Mouse (Mus musculus): ENCODE data around the gene Hebp1. TPM values are rescaled to one million over a fixed set of nuclear protein-coding genes. Genes with fewer than 3 reads are reported as not detected.

Gene Hebp1
- total and polyA plus RNA-seq, 3 experiments, result 11.3 to 57.8 (median 46.6) TPM

GRCm38 (mm10) chr6:135124755-135125380 lies 73.0 kb downstream of the Hebp1 start:
- Histone ChIP-seq H3K36me3 (ENCODE audit: control insufficient read depth, insufficient read depth, low read length) (no peaks in the 10 kb centered on the region), H3K4me1 (ENCODE audit: control insufficient read depth, insufficient read depth, low read length) (no peaks in the 10 kb centered on the region), H3K27me3 (ENCODE audit: control insufficient read depth, insufficient read depth, low read length) (no peaks in the 10 kb centered on the region), H3K4me3 (no peak overlapping the region), H3K79me2 (replicated peaks; ENCODE audit: control insufficient read depth, insufficient read depth, low read length) (no peaks in the 10 kb centered on the region), H3K9ac (ENCODE audit: low read depth, low read length) (no peak overlapping the region), H3K27ac (no peak overlapping the region)
- intact Hi-C loops (cut with DNase I), result no loop called here
- TF ChIP-seq CTCF (IDR thresholded peaks at IDR 0.05) (no peak), POLR2A (IDR thresholded peaks at IDR 0.05; ENCODE audit: insufficient read depth, low read depth, low read length) (no peak), EP300 (IDR thresholded peaks at IDR 0.05; ENCODE audit: insufficient read depth, low read depth, low read length) (no peak)
- 59% methylated on average over 5 of the region's 5 CpGs for WGBS
- no peak for DNase-seq

- intact Hi-C loops (cut with DNase I), result no loop called here
- Histone ChIP-seq H3K27ac (no peak within 1 kb of the TSS), H3K4me1 (ENCODE audit: control insufficient read depth, insufficient read depth, low read length) (no peaks in the 10 kb centered on the region), H3K79me2 (replicated peaks; ENCODE audit: control insufficient read depth, insufficient read depth, low read length) (no peaks in the 10 kb centered on the region), H3K4me3 (no peak within 1 kb of the TSS), H3K27me3 (ENCODE audit: control insufficient read depth, insufficient read depth, low read length) (no peaks in the 10 kb centered on the region), H3K9ac (ENCODE audit: low read depth, low read length) (no peak within 1 kb of the TSS), H3K36me3 (ENCODE audit: control insufficient read depth, insufficient read depth, low read length) (no peaks in the 10 kb centered on the region)
- no peak for DNase-seq
- no peak for TF ChIP-seq POLR2A (IDR thresholded peaks at IDR 0.05; ENCODE audit: insufficient read depth, low read depth, low read length)
- no peak for TF ChIP-seq EP300 (IDR thresholded peaks at IDR 0.05; ENCODE audit: insufficient read depth, low read depth, low read length)
- TF ChIP-seq CTCF (IDR thresholded peaks at IDR 0.05), result no peak
- 84% methylated on average over 5 of the region's 5 CpGs for WGBS
Observed at GRCm38 (mm10) chr6:135118183-135118582, 79.6 kb downstream of the Hebp1 start, which contains the start of gene Gprc5d. Gprc5d (minus strand) TSS chr6:135118283.

- intact Hi-C loops (cut with DNase I), result no loop called here
Observed at GRCm38 (mm10) chr6:135116479-135116878, 81.3 kb downstream of the Hebp1 start.

DNA sequence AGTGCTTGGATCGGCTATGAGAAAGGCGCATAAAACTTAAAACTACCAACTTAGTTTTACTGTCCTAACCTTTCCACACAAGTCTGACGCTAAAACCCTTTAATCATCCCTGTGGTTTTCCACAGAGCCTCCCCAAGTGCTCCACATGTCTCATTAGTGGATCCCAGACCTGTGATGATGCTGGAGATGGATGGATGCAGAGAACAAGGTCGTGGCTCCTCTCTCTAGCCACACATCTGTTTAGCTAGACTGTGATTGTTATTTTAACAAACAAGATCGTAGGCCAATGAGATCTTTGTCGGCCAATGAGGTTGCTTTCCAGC lies 84.7 kb downstream of the Hebp1 start:
- 29% methylated on average over 6 of the region's 6 CpGs for WGBS
- no peaks in the 10 kb centered on the region for H3K36me3 ChIP-seq (ENCODE audit: control insufficient read depth, insufficient read depth, low read length)
- intact Hi-C loops (cut with DNase I), result no loop called here

More at GRCm38 (mm10) chr6:135116479-135116878, 81.3 kb downstream of the Hebp1 start:
- Histone ChIP-seq H3K9ac (ENCODE audit: low read depth, low read length) (no peak overlapping the region), H3K36me3 (ENCODE audit: control insufficient read depth, insufficient read depth, low read length) (no peaks in the 10 kb centered on the region), H3K4me1 (ENCODE audit: control insufficient read depth, insufficient read depth, low read length) (no peaks in the 10 kb centered on the region), H3K79me2 (replicated peaks; ENCODE audit: control insufficient read depth, insufficient read depth, low read length) (no peaks in the 10 kb centered on the region), H3K27me3 (ENCODE audit: control insufficient read depth, insufficient read depth, low read length) (no peaks in the 10 kb centered on the region), H3K27ac (no peak overlapping the region), H3K4me3 (no peak overlapping the region)
- 86% methylated on average over 8 of the region's 8 CpGs for WGBS
- no peak for DNase-seq
- TF ChIP-seq POLR2A (IDR thresholded peaks at IDR 0.05; ENCODE audit: insufficient read depth, low read depth, low read length) (no peak), EP300 (IDR thresholded peaks at IDR 0.05; ENCODE audit: insufficient read depth, low read depth, low read length) (no peak)

DNA sequence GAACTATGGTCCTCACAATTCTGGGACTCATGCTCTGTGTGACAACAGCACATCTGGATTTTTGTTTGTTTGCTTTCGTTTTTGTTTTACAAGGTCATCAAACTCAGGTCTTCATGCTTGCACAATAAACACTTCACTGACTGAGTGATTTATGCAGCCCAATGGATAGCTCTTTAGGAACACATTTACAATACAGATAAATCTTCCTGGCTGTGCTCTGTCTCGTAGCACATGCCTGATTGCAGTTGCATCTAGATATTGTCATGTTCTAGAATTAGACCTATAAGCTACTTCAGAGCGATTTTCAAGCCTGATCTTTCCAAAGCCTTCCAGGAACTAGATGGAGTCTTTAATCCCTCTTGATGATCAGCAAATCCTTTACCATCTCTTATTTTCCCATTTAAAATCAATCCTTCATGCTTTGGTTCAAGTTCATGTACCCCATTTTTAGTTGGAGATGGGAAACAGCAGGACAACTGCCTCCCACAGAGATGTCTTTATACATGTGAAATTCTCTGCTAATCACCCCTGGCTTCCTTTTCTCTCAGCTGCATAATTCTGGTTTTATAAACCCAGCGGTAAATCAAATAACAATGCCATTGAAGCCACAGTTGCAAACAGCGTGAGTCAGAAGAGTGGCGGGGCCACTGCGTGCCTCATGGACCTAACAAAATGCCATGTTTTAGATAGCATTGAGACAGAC lies 85.3 kb downstream of the Hebp1 start:
- Histone ChIP-seq H3K9ac (ENCODE audit: low read depth, low read length) (no peak overlapping the region), H3K36me3 (ENCODE audit: control insufficient read depth, insufficient read depth, low read length) (no peaks in the 10 kb centered on the region), H3K79me2 (replicated peaks; ENCODE audit: control insufficient read depth, insufficient read depth, low read length) (no peaks in the 10 kb centered on the region), H3K4me3 (no peak overlapping the region), H3K27me3 (ENCODE audit: control insufficient read depth, insufficient read depth, low read length) (no peaks in the 10 kb centered on the region), H3K4me1 (ENCODE audit: control insufficient read depth, insufficient read depth, low read length) (no peaks in the 10 kb centered on the region), H3K27ac (no peak overlapping the region)
- no peak for TF ChIP-seq POLR2A (IDR thresholded peaks at IDR 0.05; ENCODE audit: insufficient read depth, low read depth, low read length)
- no peak for DNase-seq
- WGBS, result 48% methylated on average over 7 of the region's 7 CpGs
- intact Hi-C loops (cut with DNase I), result no loop called here

More for the DNA sequence above, 84.7 kb downstream of the Hebp1 start:
- TF ChIP-seq CTCF (IDR thresholded peaks at IDR 0.05), result no peak
- TF ChIP-seq POLR2A (IDR thresholded peaks at IDR 0.05; ENCODE audit: insufficient read depth, low read depth, low read length), result no peak
- TF ChIP-seq EP300 (IDR thresholded peaks at IDR 0.05; ENCODE audit: insufficient read depth, low read depth, low read length), result no peak
- Histone ChIP-seq H3K79me2 (replicated peaks; ENCODE audit: control insufficient read depth, insufficient read depth, low read length) (no peaks in the 10 kb centered on the region), H3K27ac (no peak overlapping the region), H3K27me3 (ENCODE audit: control insufficient read depth, insufficient read depth, low read length) (no peaks in the 10 kb centered on the region), H3K4me3 (no peak overlapping the region), H3K9ac (ENCODE audit: low read depth, low read length) (no peak overlapping the region), H3K4me1 (ENCODE audit: control insufficient read depth, insufficient read depth, low read length) (no peaks in the 10 kb centered on the region)
- no peak for DNase-seq

GRCm38 (mm10) chr6:135107014-135107413 lies 90.8 kb downstream of the Hebp1 start:
- Histone ChIP-seq H3K27ac (no peak overlapping the region), H3K79me2 (replicated peaks; ENCODE audit: control insufficient read depth, insufficient read depth, low read length) (no peaks in the 10 kb centered on the region), H3K36me3 (ENCODE audit: control insufficient read depth, insufficient read depth, low read length) (no peaks in the 10 kb centered on the region), H3K4me1 (ENCODE audit: control insufficient read depth, insufficient read depth, low read length) (no peaks in the 10 kb centered on the region), H3K4me3 (no peak overlapping the region), H3K9ac (ENCODE audit: low read depth, low read length) (no peak overlapping the region), H3K27me3 (ENCODE audit: control insufficient read depth, insufficient read depth, low read length) (no peaks in the 10 kb centered on the region; the same call in 1 of the 2 replicates)
- intact Hi-C loops (cut with DNase I), result no loop called here
- DNase-seq, result no peak
- no peak for TF ChIP-seq EP300 (IDR thresholded peaks at IDR 0.05; ENCODE audit: insufficient read depth, low read depth, low read length)
- TF ChIP-seq CTCF (IDR thresholded peaks at IDR 0.05), result no peak
- no peak for TF ChIP-seq POLR2A (IDR thresholded peaks at IDR 0.05; ENCODE audit: insufficient read depth, low read depth, low read length)
- 89% methylated on average over 6 of the region's 6 CpGs for WGBS

Data from heart, adult 2 months (tissue).